Mouse (Mus musculus) hindbrain, embryonic 10.5 days (tissue): Measurements from ENCODE around the gene Thsd7b. TPM values are rescaled to one million over a fixed set of nuclear protein-coding genes. Genes with fewer than 3 reads are reported as not detected.

ENCODE experiments used
- DNase-seq: peaks from one replicate; pipeline ENCODE4 v3.0.0-alpha.2; 2017; ENCODE audit warnings: low spot score
- H3K27ac ChIP-seq: fragments of 300-500 bp; sonication (generic); 2 replicates; pipeline ENCODE4 v1.5.1; 2016; ENCODE audit warnings: mild to moderate bottlenecking, moderate library complexity
- H3K27me3 ChIP-seq: fragments of 300-500 bp; sonication (generic); 2 replicates; pipeline ENCODE4 v1.6.1; 2016; ENCODE audit warnings: mild to moderate bottlenecking; ENCODE audit not compliant: poor library complexity, insufficient read depth, severe bottlenecking
- H3K36me3 ChIP-seq: fragments of 300-500 bp; sonication (generic); 2 replicates; pipeline ENCODE4 v1.6.1; 2016; ENCODE audit warnings: mild to moderate bottlenecking, moderate library complexity
- H3K4me1 ChIP-seq: fragments of 300-500 bp; sonication (generic); replicated peaks from 2 replicates; pipeline ENCODE4 v1.6.1; 2016; ENCODE audit warnings: mild to moderate bottlenecking
- H3K4me3 ChIP-seq: fragments of 300-500 bp; sonication (generic); 2 replicates; pipeline ENCODE4 v1.5.1; 2016; ENCODE audit warnings: mild to moderate bottlenecking, moderate library complexity
- H3K9me3 ChIP-seq: fragments of 300-500 bp; sonication (generic); 2 replicates; pipeline ENCODE4 v1.6.1; 2016; ENCODE audit warnings: mild to moderate bottlenecking, moderate library complexity
- WGBS: fragments of 180-500 bp; shearing (Covaris S2); methylation state at CpG from one replicate; pipeline ENCODE4 v1.1.7; 2016; 5-methylcytosine and 5-hydroxymethylcytosine counted together
- polyA plus RNA-seq: library from polyadenylated mRNA; unstranded; fragments of >200 nt; fragmentation: Nextera tagmentation; extraction: Ambion mirVana; gene quantifications from 2 replicates; pipeline ENCODE4 v1.2.1, GENCODE M21; 2016

Gene Thsd7b
- polyA plus RNA-seq, 1 experiment from 2014 or later: 7.6 TPM

GRCm38 (mm10) chr1:129540751-129541150 is 267.6 kb downstream of the Thsd7b start:
- Histone ChIP-seq H3K4me1 (no peaks in the 10 kb centered on the region), H3K27ac (no peak overlapping the region), H3K27me3 (no peaks in the 10 kb centered on the region), H3K4me3 (no peak overlapping the region), H3K36me3 (no peaks in the 10 kb centered on the region), H3K9me3 (no peaks in the 10 kb centered on the region)
- DNase-seq: no peak
- 73% methylated on average over 1 of the region's 1 CpGs for WGBS

- Histone ChIP-seq H3K36me3 (no peaks in the 10 kb centered on the region), H3K4me3 (no peak overlapping the region), H3K27me3 (no peaks in the 10 kb centered on the region), H3K4me1 (no peaks in the 10 kb centered on the region), H3K27ac (no peak overlapping the region), H3K9me3 (no peaks in the 10 kb centered on the region)
- 89% methylated on average over 3 of the region's 3 CpGs for WGBS
- DNase-seq: no peak
These were observed 269.6 kb downstream of the Thsd7b start for GRCm38 (mm10) chr1:129542563-129543146.

- no peaks in the 10 kb centered on the region for H3K9me3 ChIP-seq
- no peaks in the 10 kb centered on the region for H3K27me3 ChIP-seq
- WGBS: 88% methylated on average over 3 of the region's 3 CpGs
- H3K4me1 ChIP-seq: no peaks in the 10 kb centered on the region
- DNase-seq: no peak
- no peak overlapping the region for H3K27ac ChIP-seq
- no peaks in the 10 kb centered on the region for H3K36me3 ChIP-seq
- no peak overlapping the region for H3K4me3 ChIP-seq
These were observed 270.1 kb downstream of the Thsd7b start for GRCm38 (mm10) chr1:129543169-129543568.

DNA sequence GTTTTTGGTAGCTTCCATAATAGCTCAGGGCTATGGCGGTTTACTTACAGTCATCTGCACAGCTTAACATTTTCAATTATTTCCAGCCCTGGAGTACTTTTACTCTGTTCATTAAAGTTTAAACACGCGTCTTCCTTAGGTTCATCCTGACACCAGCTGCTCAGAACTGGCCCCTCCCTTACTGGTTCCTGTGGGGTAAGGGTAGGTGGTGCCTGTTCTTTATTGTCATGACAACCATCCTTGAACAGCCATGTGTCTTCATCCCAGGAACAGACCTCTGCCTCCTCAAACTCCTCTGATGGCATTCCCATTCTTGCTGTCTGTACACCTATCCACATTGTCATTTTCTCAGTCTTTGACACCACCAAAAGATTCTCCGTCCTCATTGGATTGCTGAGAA is 285.0 kb downstream of the Thsd7b start:
- Histone ChIP-seq H3K4me1 (no peaks in the 10 kb centered on the region), H3K4me3 (no peak overlapping the region), H3K27me3 (no peaks in the 10 kb centered on the region), H3K36me3 (no peaks in the 10 kb centered on the region), H3K9me3 (no peaks in the 10 kb centered on the region), H3K27ac (no peak overlapping the region)
- no peak for DNase-seq
- WGBS: 90% methylated on average over 4 of the region's 4 CpGs

DNA sequence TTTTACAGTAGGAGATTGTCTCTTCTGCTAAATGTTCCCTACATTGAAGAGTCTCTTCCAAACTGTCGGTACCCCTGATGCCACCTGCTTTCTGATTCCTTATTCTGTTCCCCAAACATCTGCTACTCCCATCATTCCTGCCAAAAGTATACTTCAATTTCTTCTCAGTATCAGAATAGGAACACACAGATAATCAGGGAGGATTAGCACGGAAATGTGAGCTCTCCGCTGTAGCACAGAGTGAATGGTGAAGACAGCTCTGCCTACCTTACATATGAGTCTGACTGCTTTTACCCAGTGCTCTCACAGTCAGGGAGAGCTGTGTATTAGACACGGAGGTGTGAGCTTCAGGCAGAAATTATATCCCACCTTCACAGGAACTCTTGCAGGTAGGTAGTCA is 286.0 kb downstream of the Thsd7b start:
- Histone ChIP-seq H3K9me3 (no peaks in the 10 kb centered on the region), H3K36me3 (no peaks in the 10 kb centered on the region), H3K4me3 (no peak overlapping the region), H3K27ac (no peak overlapping the region), H3K4me1 (no peaks in the 10 kb centered on the region), H3K27me3 (no peaks in the 10 kb centered on the region)
- DNase-seq: no peak
- WGBS: 88% methylated on average over 4 of the region's 4 CpGs

GRCm38 (mm10) chr1:129559812-129560211 is 286.7 kb downstream of the Thsd7b start:
- WGBS: 73% methylated on average over 3 of the region's 3 CpGs
- Histone ChIP-seq H3K4me1 (no peaks in the 10 kb centered on the region), H3K36me3 (no peaks in the 10 kb centered on the region), H3K27ac (no peak overlapping the region), H3K27me3 (no peaks in the 10 kb centered on the region), H3K9me3 (no peaks in the 10 kb centered on the region), H3K4me3 (no peak overlapping the region)
- DNase-seq: no peak

DNA sequence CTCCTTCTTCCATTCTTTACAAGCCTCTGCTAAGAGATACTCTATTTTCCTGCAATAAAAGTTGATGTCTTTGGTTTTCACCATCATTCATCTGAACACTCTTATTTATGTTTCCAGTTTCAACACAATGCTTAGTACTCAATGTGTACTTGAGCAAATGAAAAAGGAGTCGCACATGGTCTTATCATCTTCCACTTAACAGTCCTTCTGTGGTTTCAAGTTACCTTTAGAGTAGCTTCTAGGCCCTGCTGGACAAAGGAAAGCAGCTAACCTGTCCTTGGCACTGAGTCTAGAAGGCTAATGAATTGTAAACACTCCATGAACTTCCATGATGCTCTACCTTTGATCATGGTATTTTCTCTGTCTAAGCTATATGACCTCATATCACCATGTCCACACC is 289.6 kb downstream of the Thsd7b start:
- DNase-seq: no peak
- no peaks in the 10 kb centered on the region for H3K36me3 ChIP-seq
- no peak overlapping the region for H3K4me3 ChIP-seq
- H3K4me1 ChIP-seq: no peaks in the 10 kb centered on the region
- WGBS: 79% methylated on average over 1 of the region's 1 CpGs
- no peak overlapping the region for H3K27ac ChIP-seq
- no peaks in the 10 kb centered on the region for H3K27me3 ChIP-seq
- no peaks in the 10 kb centered on the region for H3K9me3 ChIP-seq

- no peaks in the 10 kb centered on the region for H3K36me3 ChIP-seq
- no peak overlapping the region for H3K27ac ChIP-seq
- 89% methylated on average over 3 of the region's 3 CpGs for WGBS
- no peaks in the 10 kb centered on the region for H3K4me1 ChIP-seq
- no peak overlapping the region for H3K4me3 ChIP-seq
- no peaks in the 10 kb centered on the region for H3K9me3 ChIP-seq
- no peak for DNase-seq
- no peaks in the 10 kb centered on the region for H3K27me3 ChIP-seq
These were observed 297.4 kb downstream of the Thsd7b start for GRCm38 (mm10) chr1:129570522-129570921.

DNA sequence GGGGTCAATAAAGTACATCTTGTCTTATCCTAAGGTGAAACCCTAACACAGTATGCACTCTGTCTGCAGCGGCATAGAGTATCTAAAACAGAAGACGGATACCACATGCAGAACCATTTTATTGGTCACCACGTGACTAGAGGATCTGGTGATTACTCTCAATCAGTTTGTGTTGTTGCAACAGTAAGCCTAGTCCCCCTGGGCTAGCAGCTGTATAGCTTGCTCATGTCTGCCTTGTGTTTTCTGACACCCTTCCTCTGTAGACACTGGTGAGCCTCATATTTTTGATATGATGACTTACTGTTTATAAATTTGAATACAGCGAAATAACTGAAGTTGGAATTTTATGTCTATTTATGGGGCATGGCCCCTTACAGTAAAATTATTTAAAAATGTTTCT is 306.9 kb downstream of the Thsd7b start:
- Histone ChIP-seq H3K4me1 (no peaks in the 10 kb centered on the region), H3K36me3 (no peaks in the 10 kb centered on the region), H3K4me3 (no peak overlapping the region), H3K27ac (no peak overlapping the region), H3K27me3 (no peaks in the 10 kb centered on the region), H3K9me3 (no peaks in the 10 kb centered on the region)
- DNase-seq: no peak
- WGBS: 90% methylated on average over 4 of the region's 4 CpGs

DNA sequence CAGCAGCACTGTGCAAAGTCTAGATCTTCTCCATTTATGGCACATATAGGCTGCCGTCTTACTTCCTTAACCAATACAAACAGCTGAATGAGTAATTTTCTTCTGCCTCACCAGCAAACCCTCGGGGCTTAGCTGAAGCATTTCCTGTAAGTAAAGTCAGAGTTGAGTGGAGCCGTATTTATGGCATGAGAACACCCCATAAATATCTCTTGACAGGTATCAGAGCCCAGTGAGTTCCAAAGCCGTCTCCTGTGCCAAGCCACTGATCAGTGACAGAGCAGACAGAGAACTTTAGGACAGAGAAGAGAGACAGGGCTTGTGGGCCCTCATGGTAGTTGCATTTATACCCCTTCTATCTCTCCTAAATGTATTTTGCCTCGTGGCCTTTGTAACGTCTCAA is 313.5 kb downstream of the Thsd7b start:
- Histone ChIP-seq H3K27me3 (no peaks in the 10 kb centered on the region), H3K27ac (no peak overlapping the region), H3K9me3 (no peaks in the 10 kb centered on the region), H3K4me3 (no peak overlapping the region), H3K36me3 (no peaks in the 10 kb centered on the region), H3K4me1 (no peaks in the 10 kb centered on the region)
- no peak for DNase-seq
- 83% methylated on average over 6 of the region's 6 CpGs for WGBS

DNA sequence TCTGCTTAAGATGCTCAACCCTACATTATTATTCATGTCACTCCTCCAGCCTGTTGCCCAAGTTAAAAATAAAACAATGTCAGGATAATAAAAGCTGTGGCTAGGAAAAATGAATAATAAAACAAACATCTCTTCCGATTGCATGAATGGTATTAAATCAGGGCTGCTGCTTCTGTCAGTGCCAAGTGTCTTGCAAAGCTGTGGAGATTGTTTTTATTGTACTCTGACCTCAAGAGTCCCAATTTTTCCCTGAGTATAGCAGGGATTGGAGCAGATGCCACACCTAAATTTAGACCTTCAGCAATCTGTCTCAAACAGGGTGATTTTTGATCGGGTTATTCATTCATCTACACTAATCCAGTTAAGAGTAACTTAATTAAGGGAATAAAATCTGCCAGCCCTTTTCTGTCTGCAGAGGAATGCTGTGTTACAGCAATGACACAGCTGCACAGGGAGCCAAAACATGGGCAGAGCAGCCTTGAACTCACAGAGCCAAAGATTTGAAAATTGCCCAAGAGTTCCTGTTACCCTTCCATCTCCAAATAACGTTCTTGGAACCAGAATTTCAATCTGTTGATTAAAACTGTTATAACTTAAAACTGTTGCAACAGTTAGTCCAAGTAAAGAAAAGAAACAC is 316.4 kb downstream of the Thsd7b start:
- 80% methylated on average over 3 of the region's 3 CpGs for WGBS
- Histone ChIP-seq H3K4me1 (no peaks in the 10 kb centered on the region), H3K27ac (no peak overlapping the region)

DNA sequence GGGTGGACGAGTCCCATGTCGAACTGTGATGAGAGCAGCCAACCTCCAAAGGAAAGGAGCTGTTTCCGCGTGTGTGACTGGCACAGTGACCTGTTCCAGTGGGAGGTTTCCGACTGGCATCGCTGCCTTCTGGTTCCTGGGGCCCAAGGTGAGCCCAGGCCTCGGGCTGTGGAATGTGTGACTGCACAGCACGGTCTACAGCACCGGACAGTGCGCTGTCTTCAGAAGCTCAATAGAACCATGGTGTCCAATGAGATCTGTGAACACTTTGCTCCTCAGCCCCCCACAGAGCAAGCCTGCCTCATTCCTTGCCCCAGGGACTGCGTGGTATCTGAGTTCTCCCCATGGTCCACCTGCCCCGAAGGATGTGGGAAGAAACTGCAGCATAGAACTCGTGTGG is 322.3 kb downstream of the Thsd7b start:
- Histone ChIP-seq H3K36me3 (no peaks in the 10 kb centered on the region), H3K9me3 (no peaks in the 10 kb centered on the region), H3K4me1 (no peaks in the 10 kb centered on the region), H3K27me3 (no peaks in the 10 kb centered on the region), H3K27ac (no peak overlapping the region), H3K4me3 (no peak overlapping the region)
- 89% methylated on average over 13 of the region's 13 CpGs for WGBS
- DNase-seq: no peak

More for the DNA sequence above, 316.4 kb downstream of the Thsd7b start:
- DNase-seq: no peak
- H3K36me3 ChIP-seq: no peaks in the 10 kb centered on the region
- H3K9me3 ChIP-seq: no peaks in the 10 kb centered on the region
- no peaks in the 10 kb centered on the region for H3K27me3 ChIP-seq
- no peak overlapping the region for H3K4me3 ChIP-seq

DNA sequence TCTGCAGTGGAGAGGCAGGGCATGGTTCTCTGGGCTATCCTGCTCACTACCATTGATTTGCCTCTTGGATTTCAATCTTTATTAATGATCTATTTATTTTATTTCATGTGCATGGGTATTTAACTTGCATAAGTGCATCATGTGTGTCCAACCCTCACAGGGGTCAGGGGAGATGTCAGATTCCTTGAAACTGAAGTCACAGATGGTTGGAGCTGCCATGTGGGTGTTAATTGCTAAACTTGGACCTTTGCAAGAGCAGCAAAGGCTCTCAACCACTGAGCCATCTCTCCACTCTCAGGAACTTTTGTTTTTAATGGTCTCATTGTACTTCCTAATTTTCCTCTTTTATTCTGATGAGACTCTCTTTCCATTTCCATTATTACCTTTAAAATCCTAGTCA is 327.8 kb downstream of the Thsd7b start:
- no peaks in the 10 kb centered on the region for H3K27me3 ChIP-seq
- no peaks in the 10 kb centered on the region for H3K36me3 ChIP-seq
- H3K9me3 ChIP-seq: no peaks in the 10 kb centered on the region
- peaks cover 10% of the 10 kb centered on the region for H3K4me1 ChIP-seq
- H3K4me3 ChIP-seq: no peak overlapping the region
- no peak for DNase-seq
- no peak overlapping the region for H3K27ac ChIP-seq

- Histone ChIP-seq H3K27me3 (no peaks in the 10 kb centered on the region), H3K4me1 (peaks cover 10% of the 10 kb centered on the region), H3K36me3 (no peaks in the 10 kb centered on the region), H3K9me3 (no peaks in the 10 kb centered on the region), H3K4me3 (no peak overlapping the region), H3K27ac (no peak overlapping the region)
- no peak for DNase-seq
These were observed 329.2 kb downstream of the Thsd7b start for GRCm38 (mm10) chr1:129602284-129602683.
